Mouse (Mus musculus) E14TG2a.4 (cell line): ENCODE data around the gene Tfap2e.

Experiments
- CTCF ChIP-seq: conservative IDR thresholded peaks from 2 replicates; pipeline ENCODE4 v1.5.1; 2014; ENCODE audit warnings: low read length
- POU5F1 ChIP-seq: IDR thresholded peaks from 2 replicates; pipeline ENCODE4 v1.6.1; 2014; ENCODE audit warnings: low read length, borderline replicate concordance

DNA sequence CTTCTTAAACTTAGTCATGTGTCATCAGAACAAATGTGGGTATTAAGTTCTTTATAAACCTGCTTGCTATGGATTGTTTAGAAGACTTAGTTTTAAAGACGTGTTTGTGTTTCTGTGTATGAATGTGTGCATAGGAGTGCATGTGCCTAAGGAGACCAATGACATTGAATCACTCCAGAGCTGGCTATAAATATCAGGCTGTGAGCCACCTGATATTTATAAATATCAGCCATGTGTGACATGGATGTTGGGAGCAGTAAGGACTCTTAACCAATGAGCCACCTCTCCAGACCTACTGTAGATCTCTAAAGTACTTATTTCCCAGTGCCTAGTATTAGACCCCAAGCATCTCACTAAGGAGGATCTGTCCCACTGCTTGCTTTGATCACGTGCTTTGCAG, 46.6 kb downstream of the Tfap2e start:
- TF ChIP-seq CTCF (no peak), POU5F1 (no peak)
